Mouse (Mus musculus): ENCODE measurements around the gene Mrps6.

Gene Mrps6

GRCm38 (mm10) chr16:92057852-92058643 lies at the start of gene Mrps6, which contains the start of the genes Gm49711 and Slc5a3:
TSS of gene Mrps6 (plus strand) at chr16:92058270.
TSS of gene Gm49711 (plus strand) at chr16:92058316.
TSS of gene Slc5a3 (plus strand) at chr16:92058322.
- DNase-seq: peak; percentile 90

- no peak for DNase-seq
These were observed 48.5 kb upstream of the Mrps6 start for GRCm38 (mm10) chr16:92009586-92009985.

GRCm38 (mm10) chr16:92016792-92017191 lies 41.3 kb upstream of the Mrps6 start:
- DNase-seq: no peak

DNA sequence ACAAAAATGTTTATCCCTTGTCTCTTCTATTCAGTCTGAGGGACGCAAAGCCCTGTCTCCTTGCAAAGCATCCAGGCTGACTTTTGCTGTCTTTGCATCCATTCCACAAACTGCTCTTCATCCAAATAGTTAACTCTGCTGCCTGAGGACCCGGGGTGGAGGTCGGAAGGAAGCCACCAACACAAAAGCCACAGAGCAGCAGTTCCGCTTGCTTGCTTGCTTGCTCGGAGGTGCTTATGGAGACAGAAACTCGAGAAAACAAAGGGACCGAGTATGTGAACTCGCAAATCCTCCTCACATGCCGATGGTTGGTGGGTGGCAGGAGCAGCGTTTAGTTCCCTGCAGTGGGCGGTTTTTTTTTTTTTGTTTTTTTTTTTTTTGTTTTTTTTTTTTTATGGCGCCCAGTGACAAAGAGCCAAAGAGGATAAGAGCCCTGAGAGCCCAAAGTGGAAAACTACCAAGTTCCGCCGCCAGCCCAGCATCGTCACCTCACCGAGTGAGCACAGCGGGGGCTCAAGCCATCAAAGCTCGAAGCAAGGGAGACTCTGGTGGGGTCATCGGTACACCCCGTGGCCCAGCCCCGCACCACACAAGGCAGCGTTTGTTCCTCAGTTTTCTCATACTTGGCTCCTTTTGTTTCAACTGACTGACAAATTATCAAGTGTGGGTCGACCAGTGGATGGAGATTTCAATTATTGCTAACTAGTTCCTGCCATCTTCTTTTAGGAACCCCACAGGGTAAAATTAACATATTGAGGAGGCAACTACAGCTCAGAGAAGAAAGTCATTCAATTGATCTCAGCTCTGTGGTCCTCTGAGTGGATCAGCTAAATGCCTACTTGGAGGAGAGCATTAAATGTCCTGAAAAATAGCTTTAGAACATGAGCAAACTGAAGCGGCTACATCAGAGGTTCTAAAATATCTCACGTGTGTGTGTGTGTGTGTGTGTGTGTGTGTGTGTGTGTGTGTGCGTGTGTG lies 38.6 kb upstream of the Mrps6 start:
- peak; percentile 73 for DNase-seq

- DNase-seq: no peak
These were observed 36.2 kb upstream of the Mrps6 start for GRCm38 (mm10) chr16:92021656-92022400.

DNA sequence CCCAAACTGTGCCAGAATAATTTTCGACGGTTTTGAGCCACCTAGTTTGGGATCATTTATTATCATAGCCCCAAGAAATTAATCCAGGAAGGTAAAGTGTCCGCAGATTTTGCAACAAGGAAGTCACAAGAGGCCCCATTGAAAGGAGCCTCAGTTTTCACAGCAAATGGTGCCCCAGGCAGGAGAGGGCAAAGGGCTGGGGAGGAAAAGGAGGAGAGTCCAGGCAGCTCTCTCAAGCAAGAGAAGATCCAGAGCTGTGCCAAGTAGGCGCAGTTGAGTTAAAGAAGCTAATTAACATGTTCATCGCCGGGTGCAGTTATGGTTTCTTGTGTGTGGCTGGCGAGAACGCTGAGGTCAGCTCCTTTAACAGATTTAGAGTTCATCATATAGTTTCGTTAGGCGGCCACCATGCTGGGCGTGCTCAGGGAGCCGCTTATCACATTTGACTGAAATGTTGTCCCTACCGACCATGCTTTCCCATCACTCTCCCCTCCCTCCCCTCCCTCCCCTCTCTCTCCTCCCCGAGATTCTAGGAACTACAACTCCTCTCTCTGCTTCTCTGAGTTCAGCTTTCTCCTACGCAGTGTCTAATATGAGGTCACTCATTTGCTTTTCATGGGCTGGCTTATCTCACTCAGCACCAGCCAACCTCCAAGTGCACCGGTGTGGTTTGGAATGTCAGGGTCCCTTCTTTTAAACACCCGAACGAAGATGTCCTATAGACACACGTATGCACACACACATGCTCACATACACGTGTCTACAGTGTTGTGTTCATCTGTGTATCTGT lies 35.4 kb upstream of the Mrps6 start:
- DNase-seq: no peak

- DNase-seq: no peak
These were observed 24.8 kb upstream of the Mrps6 start for GRCm38 (mm10) chr16:92033286-92033685.

DNA sequence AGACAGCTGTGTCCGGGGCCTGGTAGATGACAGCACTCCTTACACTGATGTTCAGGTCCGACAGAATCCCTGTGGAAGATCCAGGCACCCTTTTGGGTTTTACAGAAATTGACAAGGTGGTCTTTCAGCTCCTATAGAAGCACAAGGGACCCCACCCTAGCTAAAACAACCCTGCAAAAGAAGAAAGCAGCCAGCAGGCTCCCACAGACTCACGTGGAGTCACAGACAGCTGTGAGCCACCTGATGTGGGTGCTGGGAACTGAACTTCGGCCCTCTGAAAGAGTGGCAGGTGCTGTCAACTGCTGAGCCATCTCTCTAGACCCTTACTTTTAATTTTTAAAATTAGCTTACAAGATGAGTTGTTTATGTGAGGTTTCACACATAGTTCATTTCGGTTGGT lies 23.4 kb upstream of the Mrps6 start:
- DNase-seq: no peak

DNA sequence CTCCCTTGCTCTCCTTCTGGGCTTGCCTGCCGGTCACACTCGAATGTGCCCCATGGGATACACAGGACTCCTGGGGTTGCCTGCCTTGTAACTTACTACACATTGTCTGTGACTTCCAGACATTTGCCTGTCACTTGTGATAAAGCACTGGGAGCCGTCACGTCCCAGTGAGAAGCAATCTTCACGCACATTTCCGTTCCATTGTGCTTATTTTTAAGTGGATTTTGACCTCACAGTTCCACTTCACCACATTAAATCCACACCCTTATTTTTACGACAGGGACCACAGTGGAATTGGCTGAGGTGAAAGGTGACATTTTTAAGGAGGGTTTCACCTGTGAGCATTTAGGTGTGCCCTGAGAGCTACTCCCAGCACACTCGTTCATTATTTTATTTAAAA lies 21.4 kb upstream of the Mrps6 start:
- DNase-seq: no peak

- peak; percentile 63 for DNase-seq
These were observed 20.0 kb upstream of the Mrps6 start for GRCm38 (mm10) chr16:92037891-92038607.

- no peak for DNase-seq
These were observed 18.6 kb upstream of the Mrps6 start for GRCm38 (mm10) chr16:92039421-92039820.

DNA sequence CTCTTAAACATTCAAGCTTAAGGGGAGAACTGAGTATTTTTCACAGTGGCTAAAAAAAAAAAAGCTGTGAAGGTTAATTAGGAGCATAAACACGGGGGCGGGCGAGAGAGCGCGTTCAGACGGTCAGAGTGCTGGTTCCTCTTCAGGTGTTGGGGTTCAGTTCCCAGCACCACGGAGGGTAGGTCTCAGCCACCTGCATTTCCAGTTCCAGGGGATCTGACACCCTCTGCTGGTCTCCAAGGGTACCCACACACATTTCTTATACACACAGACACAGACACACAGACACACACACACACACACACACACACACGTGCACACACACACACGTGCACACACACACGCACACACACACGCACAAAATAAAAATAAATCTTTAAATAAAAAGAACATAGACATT lies 18.1 kb upstream of the Mrps6 start:
- DNase-seq: no peak

DNA sequence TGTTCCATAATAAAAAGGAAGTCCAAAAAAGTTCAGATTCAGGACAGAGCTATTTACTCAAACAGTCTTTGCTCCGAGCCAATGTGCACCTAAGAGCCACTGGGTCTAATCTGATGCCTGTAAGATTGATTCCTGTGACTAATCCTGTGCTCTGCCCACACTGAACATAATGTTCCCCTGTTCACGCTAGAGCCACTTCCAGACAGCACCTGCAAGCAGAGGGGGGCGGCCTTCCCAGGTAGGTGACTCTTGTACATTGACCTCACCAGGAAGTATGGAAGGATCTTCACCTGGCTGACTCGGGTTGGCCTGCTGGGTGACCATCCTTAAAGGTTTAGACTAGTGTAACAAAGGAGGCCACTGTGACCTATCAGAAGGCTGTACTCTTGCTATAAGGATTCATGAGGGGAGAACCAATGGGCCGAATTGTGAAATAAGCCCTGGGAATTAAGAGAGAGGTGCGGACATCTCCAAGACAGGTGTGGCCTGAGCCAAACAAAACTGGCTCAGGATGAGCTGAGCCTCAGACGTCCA lies 6.2 kb upstream of the Mrps6 start:
- no peak for DNase-seq

DNA sequence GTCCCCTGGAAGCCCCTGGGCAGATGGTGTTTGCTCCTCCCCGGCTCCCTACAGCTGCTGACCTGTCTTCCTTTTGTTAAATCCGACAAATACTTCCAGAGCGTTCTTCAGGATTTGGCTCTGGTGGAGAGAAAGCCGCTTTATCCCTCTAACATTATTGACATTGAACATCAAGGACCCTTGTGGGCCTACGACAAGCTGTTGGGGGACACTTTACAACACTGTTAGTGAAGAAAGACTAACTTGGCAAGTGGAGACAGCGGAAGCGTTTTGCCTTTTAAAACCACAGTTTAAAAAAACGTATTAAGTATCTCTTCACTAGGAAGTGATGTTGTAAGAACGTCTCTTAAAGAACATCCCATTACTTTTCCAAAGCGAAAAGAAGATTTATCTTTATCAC lies 5.5 kb upstream of the Mrps6 start:
- DNase-seq: no peak

DNA sequence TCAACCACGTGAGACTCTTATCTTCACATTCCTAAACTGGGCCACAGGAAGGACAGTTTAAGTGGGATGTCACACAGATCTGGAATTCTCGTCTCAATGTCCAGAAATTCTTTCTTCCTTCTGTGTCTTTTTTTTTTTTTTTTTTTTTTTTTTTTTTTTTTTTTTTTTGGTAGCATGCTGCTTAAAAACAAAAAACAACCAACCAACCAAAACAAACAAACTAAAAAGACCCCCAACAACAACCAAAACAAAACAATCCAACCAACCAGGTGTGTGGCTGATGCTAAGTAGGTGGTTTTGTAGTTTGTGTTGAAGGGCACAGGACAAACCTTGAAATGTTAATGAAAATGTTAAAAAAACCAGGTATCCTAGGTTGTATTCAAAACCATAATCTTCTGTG lies 1.4 kb upstream of the Mrps6 start:
- DNase-seq: no peak

DNA sequence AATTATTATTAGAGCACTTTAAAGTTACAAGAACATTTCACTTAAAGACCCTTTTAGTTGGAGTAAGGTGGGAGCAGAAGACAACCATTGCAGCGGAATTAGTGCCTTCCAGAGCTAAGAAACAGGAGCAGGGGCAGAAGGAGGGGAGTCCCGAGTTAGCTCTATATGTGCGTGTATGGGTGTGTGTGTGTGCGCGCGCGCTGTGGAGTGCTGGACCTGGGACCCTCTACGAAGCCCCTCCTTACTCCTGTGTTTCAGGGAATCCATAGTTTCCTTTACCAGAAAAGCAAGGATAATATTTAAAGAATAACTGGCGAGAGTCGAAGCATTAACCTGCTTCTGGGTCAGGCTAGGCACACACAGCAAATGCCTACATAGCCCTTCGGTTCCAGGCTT lies 616 bp upstream of the Mrps6 start:
- no peak for DNase-seq

GRCm38 (mm10) chr16:92058644-92059620 lies 862 bp downstream of the Mrps6 start:
- DNase-seq: peak; percentile 44

- peak; percentile 5 for DNase-seq
These were observed 2.1 kb downstream of the Mrps6 start for GRCm38 (mm10) chr16:92060213-92060612.

GRCm38 (mm10) chr16:92061586-92061985 lies 3.5 kb downstream of the Mrps6 start:
- no peak for DNase-seq

DNA sequence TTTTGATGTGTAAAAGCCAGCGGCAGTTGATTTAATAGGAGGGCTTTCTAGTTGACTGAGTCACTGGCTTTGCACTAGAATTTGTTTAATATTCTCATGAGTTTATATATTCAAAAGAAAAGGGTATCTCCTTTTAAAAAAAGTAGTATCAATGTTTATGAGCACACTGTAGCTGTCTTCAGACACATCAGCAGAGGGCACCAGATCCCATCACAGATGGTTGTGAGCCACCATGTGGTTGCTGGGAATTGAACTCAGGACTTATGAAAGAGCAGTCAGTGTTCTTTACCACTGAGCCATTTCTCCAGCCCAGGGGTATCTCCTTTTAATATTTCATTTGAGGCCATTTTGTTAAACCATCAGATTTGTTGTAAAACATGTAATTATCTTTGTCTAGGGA lies 4.8 kb downstream of the Mrps6 start:
- DNase-seq: no peak

Measured in thymus, postnatal 25 days (tissue).